Mouse (Mus musculus) liver, embryonic 14.5 days (tissue): Measurements from ENCODE around the gene Med24.

ENCODE experiments used
- CTCF ChIP-seq: IDR thresholded peaks from 2 replicates; pipeline ENCODE4 v1.5.1; 2016; ENCODE audit warnings: antibody characterized with exemption, low read depth, control low read depth
- EP300 ChIP-seq: IDR thresholded peaks from 2 replicates; pipeline ENCODE4 v1.6.1; 2016; ENCODE audit warnings: antibody characterized with exemption, low read depth

GRCm38 (mm10) chr11:98702323-98702722 is 26.9 kb downstream of the Med24 start:
- no peak for TF ChIP-seq EP300
- no peak for TF ChIP-seq CTCF
